Mouse (Mus musculus) small intestine, adult 2 months (tissue): ENCODE results near the gene Per3. TPM values are rescaled to one million over a fixed set of nuclear protein-coding genes. Genes with fewer than 3 reads are reported as not detected.
"Not testable (repeated sequence)": the region's sequence is repeated elsewhere in the genome, so short reads cannot be mapped to it uniquely, and the experiment has no call there.

Source experiments
- H3K27ac ChIP-seq: fragments of 200-500 bp; 2 replicates; pipeline ENCODE4 v1.5.1; 2012; ENCODE audit warnings: low read depth, low read length, control low read depth, inconsistent platforms; ENCODE audit not compliant: insufficient read depth
- H3K27me3 ChIP-seq: fragments of 200-500 bp; 2 replicates; pipeline ENCODE4 v1.6.1; 2012; ENCODE audit warnings: mild to moderate bottlenecking, moderate library complexity, low read length, inconsistent platforms; ENCODE audit not compliant: control insufficient read depth, insufficient read depth
- H3K36me3 ChIP-seq: fragments of 200-500 bp; 2 replicates; pipeline ENCODE4 v1.6.1; 2012; ENCODE audit warnings: mild to moderate bottlenecking, low read length, control low read depth, inconsistent platforms; ENCODE audit not compliant: control insufficient read depth, insufficient read depth
- H3K4me1 ChIP-seq: fragments of 200-500 bp; 2 replicates; pipeline ENCODE4 v1.6.1; 2012; ENCODE audit warnings: low read length, inconsistent platforms, mixed read lengths; ENCODE audit not compliant: control insufficient read depth, insufficient read depth, insufficient read length
- H3K4me3 ChIP-seq: fragments of 200-500 bp; 2 replicates; pipeline ENCODE4 v1.5.1; 2012; ENCODE audit warnings: low read depth, mild to moderate bottlenecking, control low read depth, inconsistent platforms, low read length, moderate library complexity
- CTCF ChIP-seq: fragments of 200-500 bp; IDR thresholded peaks from 2 replicates; pipeline ENCODE4 v1.5.1; 2012; ENCODE audit warnings: low read depth, mild to moderate bottlenecking, control low read depth, inconsistent platforms, low read length, moderate library complexity, mixed read lengths; ENCODE audit not compliant: insufficient replicate concordance, insufficient read length; ENCODE audit errors: extremely low read depth
- POLR2A ChIP-seq: fragments of 200-500 bp; IDR thresholded peaks from 2 replicates; pipeline ENCODE4 v1.6.1; 2012; ENCODE audit warnings: low read depth, mild to moderate bottlenecking, control low read depth, inconsistent platforms, low read length, moderate library complexity
- WGBS: fragments of 180-500 bp; shearing (Covaris S2); methylation state at CpG from one replicate; pipeline ENCODE4 v1.1.7; 2018; 5-methylcytosine and 5-hydroxymethylcytosine counted together
- polyA plus RNA-seq: library from polyadenylated mRNA; depleted of rRNA; stranded (reverse); fragments of >200 nt; gene quantifications from 2 replicates; pipeline ENCODE4 v1.2.3, GENCODE M21; 2012

Per3 gene
- polyA plus RNA-seq, 1 experiment, result 2.4 TPM

DNA sequence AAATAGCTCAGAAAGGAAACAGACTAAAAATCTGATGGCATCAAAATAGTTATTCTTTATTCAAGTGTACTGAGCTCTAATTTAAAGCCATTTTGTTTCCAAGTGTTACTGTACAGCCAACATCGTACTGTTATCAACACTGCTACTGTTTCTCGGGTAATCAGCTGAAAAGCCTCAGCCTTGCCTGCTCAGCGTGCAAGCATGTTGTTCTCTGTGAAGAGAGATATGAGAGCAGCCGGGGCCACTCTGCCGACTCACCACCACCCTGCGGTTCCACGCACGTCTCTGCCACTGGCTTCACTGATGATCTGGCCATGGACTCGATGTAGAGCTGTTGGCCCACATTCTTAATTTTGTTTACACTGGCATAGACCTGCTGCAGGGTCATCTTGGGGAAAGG is 20.3 kb downstream of the Per3 start:
- WGBS, result 82% methylated on average over 9 of the region's 9 CpGs
- Histone ChIP-seq H3K27ac (no peak overlapping the region), H3K36me3 (peaks cover 43% of the 10 kb centered on the region)

DNA sequence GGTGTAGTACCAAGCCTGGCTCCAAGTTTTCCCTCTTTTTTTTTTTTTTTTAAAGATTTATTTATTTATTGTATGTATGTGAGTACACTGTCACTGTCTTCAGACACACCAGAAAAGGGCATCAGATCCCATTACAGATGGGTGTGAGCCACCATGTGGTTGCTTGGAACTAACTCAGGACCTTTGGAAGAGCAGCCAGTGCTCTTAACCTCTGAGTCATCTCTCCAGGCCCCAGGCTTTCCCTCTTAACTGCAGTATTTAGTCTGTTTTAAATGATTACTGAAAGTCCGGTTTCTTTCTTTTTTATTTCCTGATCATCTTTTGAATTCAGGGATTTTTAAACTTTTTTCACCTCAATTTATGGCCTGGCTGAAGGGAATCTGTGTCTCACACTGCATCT is 27.1 kb downstream of the Per3 start:
- peaks cover 56% of the 10 kb centered on the region for H3K36me3 ChIP-seq
- WGBS, result 86% methylated on average over 1 of the region's 1 CpGs
- not testable (repeated sequence) for H3K27ac ChIP-seq, H3K4me1 ChIP-seq, H3K27me3 ChIP-seq, H3K4me3 ChIP-seq

More for the DNA sequence above, 20.3 kb downstream of the Per3 start:
- TF ChIP-seq POLR2A (no peak), CTCF (no peak)
- Histone ChIP-seq H3K4me1 (no peaks in the 10 kb centered on the region), H3K27me3 (no peaks in the 10 kb centered on the region), H3K4me3 (no peak overlapping the region)

DNA sequence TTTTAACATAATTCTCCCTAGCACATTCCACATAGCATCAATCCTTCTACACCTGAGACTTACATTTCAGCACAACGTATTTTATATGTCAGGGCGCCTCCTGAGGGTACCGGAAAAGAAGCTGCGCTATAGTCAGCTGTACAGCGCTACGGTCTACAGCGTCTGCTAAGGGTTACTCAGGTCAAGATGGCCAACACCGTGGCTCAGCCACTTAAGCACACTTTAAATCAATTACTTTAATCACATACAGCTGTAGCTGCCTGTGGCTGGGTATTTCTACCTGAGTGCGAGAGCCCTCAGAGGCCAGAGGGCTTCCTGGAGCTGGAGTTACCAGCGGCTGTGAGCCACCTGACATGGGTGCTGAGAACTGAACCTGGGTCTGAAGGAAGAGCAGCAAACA is 28.5 kb downstream of the Per3 start:
- Histone ChIP-seq H3K4me1 (no peaks in the 10 kb centered on the region), H3K4me3 (no peak overlapping the region), H3K27me3 (no peaks in the 10 kb centered on the region), H3K36me3 (peaks cover 51% of the 10 kb centered on the region), H3K27ac (no peak overlapping the region)
- 94% methylated on average over 10 of the region's 10 CpGs for WGBS
- no peak for TF ChIP-seq POLR2A

DNA sequence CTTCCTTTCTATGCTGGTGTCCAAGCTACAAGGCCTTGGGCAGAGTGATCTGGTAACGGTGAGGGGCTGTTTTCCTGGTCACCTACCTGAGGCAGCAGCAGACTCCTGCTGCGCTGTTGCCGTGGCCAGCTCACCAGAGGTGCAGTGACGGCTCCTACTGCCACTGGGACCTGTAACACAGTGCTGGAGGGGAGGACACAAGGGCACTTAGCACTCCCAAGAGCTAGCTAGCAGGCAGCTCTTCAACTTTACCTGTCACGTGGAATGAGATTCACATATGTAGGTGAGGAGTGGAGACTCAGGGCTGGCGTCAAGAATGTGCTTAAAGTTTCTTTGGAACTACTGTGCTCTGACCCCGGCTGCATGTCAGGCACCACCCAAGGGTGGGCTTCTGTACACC is 34.1 kb downstream of the Per3 start:
- Histone ChIP-seq H3K36me3 (peaks cover 31% of the 10 kb centered on the region), H3K4me1 (no peaks in the 10 kb centered on the region), H3K27ac (no peak overlapping the region), H3K4me3 (no peak overlapping the region), H3K27me3 (no peaks in the 10 kb centered on the region)
- 92% methylated on average over 7 of the region's 7 CpGs for WGBS
- TF ChIP-seq POLR2A (no peak), CTCF (no peak)

DNA sequence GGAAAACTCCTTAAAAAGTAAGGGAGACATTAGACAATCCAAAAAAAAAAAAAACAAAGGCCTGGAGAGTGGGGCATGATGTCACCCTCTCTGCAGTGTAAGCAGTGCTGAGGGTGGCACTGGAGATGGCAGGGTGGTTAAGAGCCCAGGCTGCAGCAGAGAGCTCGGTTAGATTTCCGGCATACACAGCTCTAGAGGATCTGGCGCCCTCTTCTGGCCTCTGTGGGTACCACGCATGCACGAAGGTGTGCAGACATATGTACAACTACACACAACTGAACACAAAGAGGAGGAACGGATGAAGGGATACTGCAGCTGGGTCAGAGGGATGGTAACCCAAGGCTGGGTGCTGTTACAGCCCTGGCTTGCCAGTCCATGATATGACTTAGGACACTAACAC is 37.5 kb downstream of the Per3 start:
- H3K36me3 ChIP-seq, result peaks cover 16% of the 10 kb centered on the region
- no peak overlapping the region for H3K27ac ChIP-seq
- WGBS, result 59% methylated on average over 6 of the region's 6 CpGs
- no peaks in the 10 kb centered on the region; the same call in 1 of the 2 replicates for H3K27me3 ChIP-seq
- no peaks in the 10 kb centered on the region for H3K4me1 ChIP-seq
- TF ChIP-seq CTCF, result peak; percentile 64; the same call in 1 of the 2 replicates
- TF ChIP-seq POLR2A, result no peak
- no peak overlapping the region for H3K4me3 ChIP-seq

DNA sequence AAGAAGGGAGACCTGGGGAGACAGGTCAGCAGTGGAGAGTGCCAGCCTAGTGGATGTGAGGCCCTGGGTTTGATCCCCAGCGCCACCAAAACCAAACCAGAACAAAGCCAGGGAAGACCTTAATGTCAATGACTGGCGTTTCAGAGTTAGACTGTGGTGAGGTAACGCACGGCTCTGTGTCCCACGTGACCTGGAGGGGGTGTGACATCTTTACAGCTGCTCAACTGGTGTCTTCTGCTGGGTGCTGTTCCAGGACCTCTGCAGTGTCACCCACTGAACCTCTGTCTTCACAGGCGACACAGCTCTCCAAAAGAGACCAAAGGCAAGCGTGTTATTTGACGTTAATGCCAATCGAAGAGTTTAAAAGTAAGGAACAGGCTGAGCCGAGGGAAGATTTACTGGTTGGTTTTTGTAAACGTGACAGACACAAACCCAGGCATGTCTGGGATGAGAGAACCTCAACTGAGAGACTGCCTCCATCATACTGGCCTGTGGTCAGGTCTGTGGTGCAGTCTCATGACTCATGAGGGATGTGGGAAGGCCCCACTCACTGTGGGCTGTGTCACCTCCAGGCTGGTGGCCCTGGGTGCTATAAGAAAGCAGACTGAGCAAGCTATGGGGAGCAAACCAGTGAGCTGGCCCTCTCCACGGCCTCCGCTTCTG is 38.7 kb downstream of the Per3 start:
- TF ChIP-seq POLR2A (no peak), CTCF (no peak)
- Histone ChIP-seq H3K4me3 (no peak overlapping the region), H3K27ac (no peak overlapping the region), H3K36me3 (peaks cover 15% of the 10 kb centered on the region), H3K27me3 (no peaks in the 10 kb centered on the region; the same call in 1 of the 2 replicates), H3K4me1 (no peaks in the 10 kb centered on the region)
- WGBS, result 81% methylated on average over 13 of the region's 13 CpGs

DNA sequence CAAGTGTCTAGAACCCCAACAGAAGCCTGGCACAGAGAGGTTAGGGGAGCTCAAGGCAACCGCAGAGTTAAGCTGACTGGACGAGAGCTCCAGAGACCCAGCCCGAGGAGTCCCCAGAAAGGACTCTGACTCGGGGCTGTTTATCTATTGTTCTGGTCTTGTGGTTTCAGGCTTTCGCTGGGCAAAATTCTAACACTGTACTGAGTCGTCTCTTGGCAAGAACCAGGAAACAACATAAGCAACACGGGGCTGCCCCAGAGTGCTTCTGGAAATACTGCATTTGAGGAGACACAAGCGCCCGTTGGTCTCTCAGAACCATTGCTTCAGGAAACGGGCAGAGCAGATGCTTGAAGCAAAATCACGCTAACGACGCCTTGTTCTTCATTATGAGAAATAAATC is 43.1 kb downstream of the Per3 start:
- WGBS, result 14% methylated on average over 13 of the region's 13 CpGs
- no peaks in the 10 kb centered on the region; the same call in 1 of the 2 replicates for H3K27me3 ChIP-seq
- TF ChIP-seq POLR2A (no peak), CTCF (no peak)
- no peaks in the 10 kb centered on the region for H3K4me1 ChIP-seq
- H3K4me3 ChIP-seq, result no peak overlapping the region
- peaks cover 4% of the 10 kb centered on the region; the same call in 1 of the 2 replicates for H3K36me3 ChIP-seq
- H3K27ac ChIP-seq, result no peak overlapping the region
